Mouse (Mus musculus): ENCODE measurements around the gene Elmo2. TPM values are rescaled to one million over a fixed set of nuclear protein-coding genes. Genes with fewer than 3 reads are reported as not detected.

Gene Elmo2
- 58.1 and 63.0 TPM in 2 replicates for polyA plus RNA-seq (2015; fragmentation: Nextera tagmentation; extraction: Ambion mirVana)

GRCm38 (mm10) chr2:165326304-165327190 lies at the start of gene Elmo2:
Gene Elmo2, minus strand, starts transcription at chr2:165326479.
- Histone ChIP-seq H3K4me2 (replicated peaks) (peak within 1 kb of the TSS; percentile 90), H3K9me3 (no peaks in the 10 kb centered on the region), H3K4me3 (replicated peaks) (peak within 1 kb of the TSS; percentile 92), H3K36me3 (no peaks in the 10 kb centered on the region), H3K27me3 (replicated peaks) (no peaks in the 10 kb centered on the region), H3K4me1 (replicated peaks) (peaks cover 42% of the 10 kb centered on the region), H3K9ac (peak within 1 kb of the TSS; percentile 93), H3K27ac (peak within 1 kb of the TSS; percentile 66; the same call in 1 of the 2 replicates)
- WGBS, result under 1% methylated on average over 55 of the region's 55 CpGs
- ATAC-seq, result peak; percentile 98

DNA sequence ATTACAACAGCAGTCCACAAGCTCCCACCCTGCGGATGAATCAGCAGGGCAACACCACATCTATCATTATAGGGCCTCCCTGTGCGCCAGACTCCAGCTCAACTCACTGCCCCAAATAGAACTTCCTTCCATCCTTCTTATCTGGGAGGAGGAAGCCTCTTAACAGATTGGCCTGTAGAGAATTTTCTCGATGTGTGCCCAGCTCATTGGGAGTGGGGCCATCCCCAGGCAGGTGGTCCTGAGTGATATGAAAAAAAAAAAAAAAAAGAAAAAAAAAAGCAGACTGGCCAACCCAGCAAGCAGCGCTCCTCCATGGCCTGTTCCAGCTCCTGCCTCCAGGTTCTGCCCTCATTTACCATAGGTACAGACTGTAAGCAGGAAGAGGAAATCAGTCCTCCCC lies 49.7 kb upstream of the Elmo2 start:
- Histone ChIP-seq H3K4me2 (replicated peaks) (no peak overlapping the region), H3K9me3 (no peaks in the 10 kb centered on the region), H3K9ac (no peak overlapping the region), H3K4me3 (replicated peaks) (no peak overlapping the region), H3K27ac (no peak overlapping the region), H3K4me1 (replicated peaks) (no peaks in the 10 kb centered on the region), H3K36me3 (peaks cover 24% of the 10 kb centered on the region), H3K27me3 (replicated peaks) (no peaks in the 10 kb centered on the region)
- no peak for ATAC-seq
- WGBS, result 77% methylated on average over 4 of the region's 4 CpGs

- Histone ChIP-seq H3K4me2 (replicated peaks) (no peak overlapping the region), H3K36me3 (peaks cover 18% of the 10 kb centered on the region), H3K27ac (no peak overlapping the region), H3K4me3 (replicated peaks) (no peak overlapping the region), H3K4me1 (replicated peaks) (no peaks in the 10 kb centered on the region), H3K27me3 (replicated peaks) (no peaks in the 10 kb centered on the region), H3K9ac (no peak overlapping the region), H3K9me3 (no peaks in the 10 kb centered on the region)
- WGBS, result 90% methylated on average over 5 of the region's 5 CpGs
- no peak for ATAC-seq
Observed at GRCm38 (mm10) chr2:165375478-165375877, 49.2 kb upstream of the Elmo2 start.

DNA sequence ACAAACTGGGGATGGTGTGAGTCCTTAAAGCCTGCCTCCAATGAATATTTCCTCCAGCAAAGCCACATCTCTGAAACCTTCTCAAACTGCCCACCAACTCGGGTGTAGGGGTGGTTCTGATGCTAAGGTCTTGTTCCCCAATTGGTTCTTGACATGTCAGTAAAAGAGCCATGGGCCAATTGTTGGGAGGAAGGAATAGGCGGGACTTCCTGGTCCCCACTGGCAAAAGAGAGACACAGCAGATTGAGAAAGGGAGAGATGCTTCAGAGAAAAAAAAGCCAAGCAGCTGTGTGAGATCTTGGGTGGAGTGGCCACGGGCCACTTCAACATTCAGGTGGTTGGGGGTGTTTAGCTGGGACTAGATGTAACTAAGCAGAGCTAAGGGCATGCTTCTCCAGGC lies 44.8 kb upstream of the Elmo2 start:
- Histone ChIP-seq H3K27me3 (replicated peaks) (peaks cover 11% of the 10 kb centered on the region; the same call in 1 of the 2 replicates), H3K27ac (no peak overlapping the region), H3K9me3 (no peaks in the 10 kb centered on the region), H3K4me3 (replicated peaks) (no peak overlapping the region), H3K9ac (no peak overlapping the region), H3K4me2 (replicated peaks) (no peak overlapping the region), H3K4me1 (replicated peaks) (peaks cover 16% of the 10 kb centered on the region), H3K36me3 (no peaks in the 10 kb centered on the region)
- WGBS, result 19% methylated on average over 3 of the region's 3 CpGs
- ATAC-seq, result no peak

GRCm38 (mm10) chr2:165370348-165370747 lies 44.1 kb upstream of the Elmo2 start:
- no peak for ATAC-seq
- Histone ChIP-seq H3K27ac (no peak overlapping the region), H3K36me3 (no peaks in the 10 kb centered on the region), H3K4me2 (replicated peaks) (no peak overlapping the region), H3K4me1 (replicated peaks) (peaks cover 16% of the 10 kb centered on the region), H3K4me3 (replicated peaks) (no peak overlapping the region), H3K27me3 (replicated peaks) (peaks cover 11% of the 10 kb centered on the region; the same call in 1 of the 2 replicates), H3K9ac (no peak overlapping the region), H3K9me3 (no peaks in the 10 kb centered on the region)
- 76% methylated on average over 3 of the region's 3 CpGs for WGBS

DNA sequence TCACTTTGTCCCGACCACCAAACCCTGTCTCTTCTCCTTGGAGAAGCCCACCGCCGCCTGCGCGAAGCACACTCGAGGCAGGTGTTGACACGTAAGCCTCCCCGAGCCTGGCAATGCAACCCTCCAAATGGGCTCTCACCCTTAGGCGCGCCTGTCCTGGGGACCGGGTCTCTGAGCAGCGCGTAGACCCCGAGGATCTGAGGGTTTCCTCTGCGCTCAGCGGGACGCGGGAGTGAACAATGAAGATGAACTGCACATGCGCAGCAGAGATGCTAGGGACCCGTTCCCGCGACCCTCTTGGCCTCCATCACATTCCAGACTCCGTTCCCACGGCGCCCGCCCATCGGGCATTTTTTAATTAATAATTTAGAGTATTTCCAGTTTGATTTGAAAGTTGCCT lies 42.2 kb upstream of the Elmo2 start, which contains the start of gene Zfp663:
TSS of gene Zfp663 (minus strand) at position 234 of the 400 bp plus-strand sequence.
- no peak for ATAC-seq
- no peaks in the 10 kb centered on the region for H3K9me3 ChIP-seq
- 3% methylated on average over 27 of the region's 27 CpGs for WGBS
- peak within 1 kb of the TSS; percentile 60 for H3K4me2 ChIP-seq (replicated peaks)
- no peak within 1 kb of the TSS for H3K9ac ChIP-seq
- no peaks in the 10 kb centered on the region for H3K36me3 ChIP-seq
- H3K4me3 ChIP-seq (replicated peaks), result peak within 1 kb of the TSS; percentile 23; the same call in 1 of the 2 replicates
- peaks cover 11% of the 10 kb centered on the region for H3K27me3 ChIP-seq (replicated peaks)
- no peak within 1 kb of the TSS for H3K27ac ChIP-seq
- H3K4me1 ChIP-seq (replicated peaks), result peaks cover 18% of the 10 kb centered on the region

GRCm38 (mm10) chr2:165367868-165368439 lies 41.7 kb upstream of the Elmo2 start:
- peak overlapping the region; percentile 23; the same call in 1 of the 2 replicates for H3K4me3 ChIP-seq (replicated peaks)
- H3K4me1 ChIP-seq (replicated peaks), result peaks cover 18% of the 10 kb centered on the region
- H3K27me3 ChIP-seq (replicated peaks), result peaks cover 11% of the 10 kb centered on the region
- H3K4me2 ChIP-seq (replicated peaks), result peak overlapping the region; percentile 60
- H3K36me3 ChIP-seq, result no peaks in the 10 kb centered on the region
- H3K9me3 ChIP-seq, result no peaks in the 10 kb centered on the region
- ATAC-seq, result no peak; the same call in 1 of the 2 replicates
- 3% methylated on average over 13 of the region's 13 CpGs for WGBS
- no peak overlapping the region for H3K27ac ChIP-seq
- H3K9ac ChIP-seq, result no peak overlapping the region

DNA sequence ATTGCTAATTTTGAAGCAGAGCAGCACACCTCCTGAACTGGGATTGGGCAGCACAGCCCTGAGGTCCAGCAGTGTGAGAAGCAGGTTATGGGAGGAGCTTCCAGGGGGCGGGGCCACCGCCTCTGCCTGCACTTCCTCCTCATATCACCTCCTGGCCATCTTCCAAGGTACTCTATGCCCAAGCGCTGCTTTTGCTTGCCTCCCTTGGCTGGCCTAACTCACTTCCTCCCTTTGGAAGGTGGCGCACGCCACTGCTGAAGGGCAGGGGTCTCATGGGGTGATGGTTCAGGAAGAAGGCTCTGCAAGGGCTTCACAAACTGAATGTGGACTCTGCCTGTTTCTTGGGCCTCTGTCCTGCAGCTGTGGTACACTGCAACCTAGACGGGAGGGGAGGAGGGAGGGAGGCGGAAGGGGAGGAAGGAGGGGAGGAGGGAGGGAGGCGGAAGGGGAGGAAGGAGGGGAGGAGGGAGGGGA lies 40.8 kb upstream of the Elmo2 start:
- Histone ChIP-seq H3K36me3 (no peaks in the 10 kb centered on the region), H3K4me1 (replicated peaks) (peaks cover 18% of the 10 kb centered on the region), H3K9ac (no peak overlapping the region), H3K9me3 (no peaks in the 10 kb centered on the region), H3K4me3 (replicated peaks) (no peak overlapping the region), H3K4me2 (replicated peaks) (peak overlapping the region; percentile 45), H3K27ac (no peak overlapping the region), H3K27me3 (replicated peaks) (peaks cover 15% of the 10 kb centered on the region)
- peak; percentile 83 for ATAC-seq
- 2% methylated on average over 6 of the region's 8 CpGs for WGBS

DNA sequence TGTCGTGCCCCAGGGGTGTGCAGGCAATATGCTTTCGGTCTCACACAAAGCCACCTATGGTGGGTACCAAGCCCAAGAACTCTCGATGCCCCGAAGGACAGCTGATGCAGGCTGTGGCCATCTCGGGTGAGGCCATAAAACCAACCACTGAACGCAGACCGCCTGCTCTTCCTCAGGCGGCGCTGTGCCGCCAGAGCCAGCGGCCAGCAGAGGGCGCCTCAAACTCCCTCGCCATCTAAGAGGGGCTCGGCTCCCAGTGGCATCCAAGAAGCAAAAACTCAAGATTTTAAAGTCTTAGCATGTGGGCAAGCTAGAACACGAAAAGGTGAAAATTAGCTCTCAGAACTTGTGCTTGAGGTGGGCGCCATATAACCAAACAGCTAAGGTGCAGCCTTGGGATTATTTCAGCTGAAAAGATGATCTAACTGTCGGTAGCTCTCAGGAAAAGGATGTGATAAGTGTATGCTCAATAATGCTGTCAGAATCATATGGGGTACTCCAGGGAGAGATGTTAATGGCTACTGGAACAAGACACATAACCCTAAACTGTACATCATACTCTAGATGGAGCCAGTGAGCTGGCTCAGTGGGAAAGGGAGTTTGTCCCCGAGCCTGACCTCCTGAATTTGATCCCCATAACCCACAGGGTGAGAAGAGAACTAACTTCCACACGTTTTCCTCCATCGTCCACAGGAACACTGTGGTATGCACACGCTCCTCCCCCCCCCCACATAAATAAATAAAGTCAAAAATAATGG lies 38.2 kb upstream of the Elmo2 start:
- Histone ChIP-seq H3K4me2 (replicated peaks) (peak overlapping the region; percentile 41), H3K9ac (no peak overlapping the region), H3K36me3 (no peaks in the 10 kb centered on the region), H3K27me3 (replicated peaks) (peaks cover 15% of the 10 kb centered on the region), H3K4me1 (replicated peaks) (peaks cover 18% of the 10 kb centered on the region), H3K9me3 (no peaks in the 10 kb centered on the region), H3K4me3 (replicated peaks) (no peak overlapping the region), H3K27ac (no peak overlapping the region)
- no peak for ATAC-seq
- 13% methylated on average over 21 of the region's 21 CpGs for WGBS

- no peak overlapping the region for H3K9ac ChIP-seq
- peaks cover 14% of the 10 kb centered on the region for H3K4me1 ChIP-seq (replicated peaks)
- no peak overlapping the region for H3K4me2 ChIP-seq (replicated peaks)
- no peaks in the 10 kb centered on the region for H3K9me3 ChIP-seq
- no peaks in the 10 kb centered on the region for H3K36me3 ChIP-seq
- peaks cover 8% of the 10 kb centered on the region for H3K27me3 ChIP-seq (replicated peaks)
- H3K27ac ChIP-seq, result no peak overlapping the region
- 87% methylated on average over 6 of the region's 6 CpGs for WGBS
- no peak overlapping the region for H3K4me3 ChIP-seq (replicated peaks)
- no peak for ATAC-seq
Observed at GRCm38 (mm10) chr2:165363282-165363681, 37.0 kb upstream of the Elmo2 start.

- Histone ChIP-seq H3K36me3 (no peaks in the 10 kb centered on the region), H3K9me3 (no peaks in the 10 kb centered on the region), H3K27me3 (replicated peaks) (peaks cover 4% of the 10 kb centered on the region; the same call in 1 of the 2 replicates), H3K4me3 (replicated peaks) (no peak overlapping the region), H3K9ac (no peak overlapping the region), H3K4me1 (replicated peaks) (peaks cover 2% of the 10 kb centered on the region; the same call in 1 of the 2 replicates), H3K27ac (no peak overlapping the region), H3K4me2 (replicated peaks) (no peak overlapping the region)
- WGBS, result 0% methylated on average over 1 of the region's 1 CpGs
- no peak for ATAC-seq
Observed at GRCm38 (mm10) chr2:165360861-165361260, 34.6 kb upstream of the Elmo2 start.

Data from intestine, embryonic 15.5 days (tissue).